Mouse (Mus musculus) embryo, embryonic 10.5 days (tissue): ENCODE results near the gene Olfr859.
"Not testable (repeated sequence)": the region's sequence is repeated elsewhere in the genome, so short reads cannot be mapped to it uniquely, and the experiment has no call there.

ENCODE experiments used
- DNase-seq: peaks from one replicate; pipeline ENCODE4 v3.0.0-alpha.2; 2015; ENCODE audit warnings: low spot score

Olfr859 gene

DNA sequence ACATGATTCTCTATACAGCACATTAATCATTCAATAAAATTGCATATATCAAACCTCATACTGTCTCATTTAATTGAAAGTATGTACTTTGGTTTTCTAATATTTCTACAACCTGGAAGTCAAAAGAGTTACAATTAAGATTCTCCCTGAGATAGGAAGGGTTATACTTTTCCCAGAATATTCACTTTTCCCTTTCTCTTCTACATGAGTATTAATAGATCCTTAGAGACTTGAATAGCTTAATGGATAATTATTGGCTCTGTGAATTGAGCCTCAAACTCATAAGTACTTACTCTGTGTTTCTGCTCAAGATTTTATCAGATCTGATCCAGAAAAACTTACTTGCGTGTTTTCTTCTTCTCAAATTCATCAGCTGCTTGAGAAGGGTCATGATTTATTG, at the start of gene Olfr859:
Gene Olfr859 (plus strand): TSS at position 301 of the 400 bp plus-strand sequence.
- not testable (repeated sequence) for DNase-seq

DNA sequence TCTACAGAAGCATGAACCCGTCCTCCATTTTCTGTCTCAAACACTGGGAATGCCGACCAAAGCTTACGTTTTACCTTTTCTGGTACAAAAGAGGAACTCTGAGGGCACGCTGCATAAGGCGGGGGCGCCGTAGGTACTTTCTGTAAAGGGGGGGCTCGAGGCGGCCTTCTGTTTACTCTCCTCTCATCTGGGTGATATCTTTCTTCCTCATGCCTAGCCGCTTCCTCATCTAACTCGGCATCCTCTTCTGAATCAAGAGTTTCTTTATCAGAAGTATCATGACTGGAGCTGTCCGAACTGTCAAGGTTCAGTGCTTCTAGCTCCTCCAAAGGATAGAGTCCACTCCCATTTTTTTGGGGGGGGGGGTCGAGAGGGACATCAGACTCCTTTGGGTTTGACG, 35.6 kb upstream of the Olfr859 start:
- DNase-seq = no peak

DNA sequence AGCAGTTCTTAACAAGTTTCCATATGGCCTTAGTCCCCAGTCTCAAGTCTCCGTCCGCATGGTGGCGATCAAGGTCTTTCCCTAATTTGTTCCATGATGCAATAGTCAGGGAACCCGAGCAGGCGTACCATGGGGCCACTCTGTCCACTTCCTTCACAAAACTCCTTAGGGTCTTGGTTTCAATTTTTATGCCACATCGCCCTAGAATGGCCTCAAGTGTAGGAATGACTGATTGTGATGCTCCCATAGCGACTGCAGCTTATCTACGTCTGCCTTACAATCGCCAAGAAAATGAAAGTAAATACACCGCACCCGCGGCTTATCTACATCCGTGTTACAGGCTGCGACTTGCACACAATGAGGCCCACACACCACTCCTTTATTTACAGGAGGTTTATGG, 35.0 kb upstream of the Olfr859 start:
- no peak for DNase-seq

DNA sequence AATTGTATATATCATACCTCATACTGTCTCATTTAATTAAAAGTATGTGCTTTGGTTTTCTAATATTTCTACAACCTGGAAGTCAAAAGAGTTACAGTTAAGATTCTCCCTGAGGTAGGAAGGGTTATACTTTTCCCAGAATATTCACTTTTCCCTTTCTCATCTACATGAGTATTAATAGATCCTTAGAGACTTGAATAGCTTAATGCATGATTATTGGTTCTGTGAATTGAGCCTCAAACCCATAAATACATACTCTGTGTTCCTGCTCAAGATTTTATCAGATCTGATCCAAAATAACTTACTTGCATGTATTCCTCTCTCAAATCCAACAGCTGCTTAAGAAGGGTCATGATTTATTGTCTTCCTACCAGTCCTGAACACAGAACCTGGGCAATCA, 24.7 kb upstream of the Olfr859 start, which contains the start of gene Olfr58:
Gene Olfr58 (plus strand): TSS at position 301 of the 400 bp plus-strand sequence.
- no peak for DNase-seq

DNA sequence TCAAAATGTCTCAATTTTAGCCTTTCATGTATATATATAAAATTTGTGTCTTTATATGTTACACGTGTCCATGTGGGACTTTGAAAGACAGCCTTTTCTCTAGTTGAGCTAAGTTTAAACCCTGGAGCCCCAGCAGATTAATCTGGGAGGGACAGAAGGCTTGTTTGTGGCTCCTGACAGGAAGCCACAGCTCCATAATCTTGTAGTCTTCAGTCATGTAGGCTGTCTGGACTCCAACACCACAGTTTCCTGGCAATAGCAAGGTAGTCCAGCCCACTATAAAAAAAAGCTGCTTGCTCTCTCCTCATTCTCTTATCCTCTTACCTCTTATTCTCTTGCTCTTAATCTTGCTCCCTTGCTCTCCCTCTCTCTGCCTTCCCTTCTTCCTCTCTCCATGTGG, 1.7 kb upstream of the Olfr859 start:
- no peak for DNase-seq

DNA sequence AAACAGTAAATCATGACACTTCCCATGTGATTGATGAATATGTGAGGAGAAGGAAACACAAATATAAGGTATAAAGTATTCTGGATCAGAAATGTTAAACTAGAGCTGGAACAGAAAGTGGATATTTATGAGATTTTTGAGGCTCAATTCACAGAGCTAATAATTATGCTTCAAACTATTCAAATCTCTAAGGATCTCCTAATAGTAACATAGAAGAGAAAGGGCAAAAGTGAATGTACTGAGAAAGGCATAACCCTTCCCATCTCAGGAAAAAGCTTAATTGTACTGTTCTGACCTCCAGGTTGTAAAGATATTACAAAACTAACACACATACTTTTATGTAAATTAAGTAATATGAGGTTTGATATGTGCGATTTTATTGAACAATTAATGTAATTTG, 44.9 kb downstream of the Olfr859 start, which contains the start of gene Olfr860:
Gene Olfr860 (minus strand): TSS at position 101 of the 400 bp plus-strand sequence.
- DNase-seq = no peak
